Mouse (Mus musculus): ENCODE data around the gene Prdx1. TPM values are rescaled to one million over a fixed set of nuclear protein-coding genes. Genes with fewer than 3 reads are reported as not detected.

The Prdx1 gene
- polyA plus RNA-seq, 1 experiment from 2014 or later = 1,268 TPM

GRCm38 (mm10) chr4:116683957-116684356 lies 1.4 kb upstream of the Prdx1 start:
- WGBS = 76% methylated on average over 4 of the region's 4 CpGs
- Histone ChIP-seq H3K27ac (ENCODE audit: low read depth) (no peak overlapping the region), H3K9ac (ENCODE audit: low read length) (no peak overlapping the region), H3K4me2 (ENCODE audit: low read length) (no peak overlapping the region), H3K9me3 (ENCODE audit: control insufficient read depth, low read length) (no peaks in the 10 kb centered on the region), H3K36me3 (ENCODE audit: control insufficient read depth, insufficient read depth, low read length) (peaks cover 18% of the 10 kb centered on the region), H3K27me3 (replicated peaks; ENCODE audit: control insufficient read depth, insufficient read depth, low read length) (no peaks in the 10 kb centered on the region), H3K4me3 (ENCODE audit: low read depth, low read length) (no peak overlapping the region), H3K4me1 (replicated peaks; ENCODE audit: control insufficient read depth, insufficient read depth, low read length) (peaks cover 14% of the 10 kb centered on the region)
- ATAC-seq (replicated peaks; ENCODE audit: low FRiP score, low TSS enrichment, low read depth) = no peak
- DNase-seq (ENCODE audit: low spot score) = no peak

- DNase-seq (ENCODE audit: low spot score) = no peak
- no peaks in the 10 kb centered on the region for H3K27me3 ChIP-seq (replicated peaks; ENCODE audit: control insufficient read depth, insufficient read depth, low read length)
- no peak overlapping the region; the same call in 1 of the 2 replicates for H3K4me3 ChIP-seq (ENCODE audit: low read depth, low read length)
- WGBS = 90% methylated on average over 2 of the region's 2 CpGs
- peak overlapping the region; percentile 82 for H3K9ac ChIP-seq (ENCODE audit: low read length)
- H3K4me2 ChIP-seq (ENCODE audit: low read length) = peak overlapping the region; percentile 73
- no peak for ATAC-seq (replicated peaks; ENCODE audit: low FRiP score, low TSS enrichment, low read depth)
- H3K4me1 ChIP-seq (replicated peaks; ENCODE audit: control insufficient read depth, insufficient read depth, low read length) = peaks cover 14% of the 10 kb centered on the region
- H3K27ac ChIP-seq (ENCODE audit: low read depth) = peak overlapping the region; percentile 97
- peaks cover 25% of the 10 kb centered on the region for H3K36me3 ChIP-seq (ENCODE audit: control insufficient read depth, insufficient read depth, low read length)
- no peaks in the 10 kb centered on the region for H3K9me3 ChIP-seq (ENCODE audit: control insufficient read depth, low read length)
Measured at GRCm38 (mm10) chr4:116684665-116685064, 679 bp upstream of the Prdx1 start.

GRCm38 (mm10) chr4:116687041-116687440 lies 1.7 kb downstream of the Prdx1 start:
- WGBS = 21% methylated on average over 1 of the region's 1 CpGs
- H3K4me3 ChIP-seq (ENCODE audit: low read depth, low read length) = peak overlapping the region; percentile 74
- peak overlapping the region; percentile 73 for H3K4me2 ChIP-seq (ENCODE audit: low read length)
- no peak for DNase-seq (ENCODE audit: low spot score)
- peaks cover 48% of the 10 kb centered on the region for H3K36me3 ChIP-seq (ENCODE audit: control insufficient read depth, insufficient read depth, low read length)
- peaks cover 14% of the 10 kb centered on the region for H3K4me1 ChIP-seq (replicated peaks; ENCODE audit: control insufficient read depth, insufficient read depth, low read length)
- peak overlapping the region; percentile 82 for H3K9ac ChIP-seq (ENCODE audit: low read length)
- H3K9me3 ChIP-seq (ENCODE audit: control insufficient read depth, low read length) = no peaks in the 10 kb centered on the region
- no peaks in the 10 kb centered on the region for H3K27me3 ChIP-seq (replicated peaks; ENCODE audit: control insufficient read depth, insufficient read depth, low read length)
- no peak overlapping the region for H3K27ac ChIP-seq (ENCODE audit: low read depth)
- ATAC-seq (replicated peaks; ENCODE audit: low FRiP score, low TSS enrichment, low read depth) = no peak

GRCm38 (mm10) chr4:116689309-116689876 lies 4.0 kb downstream of the Prdx1 start:
- no peak for ATAC-seq (replicated peaks; ENCODE audit: low FRiP score, low TSS enrichment, low read depth)
- H3K27me3 ChIP-seq (replicated peaks; ENCODE audit: control insufficient read depth, insufficient read depth, low read length) = no peaks in the 10 kb centered on the region
- H3K4me1 ChIP-seq (replicated peaks; ENCODE audit: control insufficient read depth, insufficient read depth, low read length) = peaks cover 14% of the 10 kb centered on the region
- 87% methylated on average over 4 of the region's 4 CpGs for WGBS
- no peak overlapping the region for H3K4me2 ChIP-seq (ENCODE audit: low read length)
- no peak overlapping the region for H3K4me3 ChIP-seq (ENCODE audit: low read depth, low read length)
- no peaks in the 10 kb centered on the region for H3K9me3 ChIP-seq (ENCODE audit: control insufficient read depth, low read length)
- DNase-seq (ENCODE audit: low spot score) = no peak
- H3K9ac ChIP-seq (ENCODE audit: low read length) = no peak overlapping the region
- peaks cover 72% of the 10 kb centered on the region for H3K36me3 ChIP-seq (ENCODE audit: control insufficient read depth, insufficient read depth, low read length)
- no peak overlapping the region for H3K27ac ChIP-seq (ENCODE audit: low read depth)

- Histone ChIP-seq H3K9me3 (ENCODE audit: control insufficient read depth, low read length) (no peaks in the 10 kb centered on the region), H3K27ac (ENCODE audit: low read depth) (no peak overlapping the region), H3K4me1 (replicated peaks; ENCODE audit: control insufficient read depth, insufficient read depth, low read length) (peaks cover 2% of the 10 kb centered on the region), H3K27me3 (replicated peaks; ENCODE audit: control insufficient read depth, insufficient read depth, low read length) (no peaks in the 10 kb centered on the region), H3K36me3 (ENCODE audit: control insufficient read depth, insufficient read depth, low read length) (peaks cover 99% of the 10 kb centered on the region), H3K9ac (ENCODE audit: low read length) (no peak overlapping the region), H3K4me2 (ENCODE audit: low read length) (no peak overlapping the region), H3K4me3 (ENCODE audit: low read depth, low read length) (no peak overlapping the region)
- WGBS = 91% methylated on average over 2 of the region's 2 CpGs
- no peak for DNase-seq (ENCODE audit: low spot score)
- ATAC-seq (replicated peaks; ENCODE audit: low FRiP score, low TSS enrichment, low read depth) = no peak
Measured at GRCm38 (mm10) chr4:116692146-116692545, 6.8 kb downstream of the Prdx1 start.

GRCm38 (mm10) chr4:116693785-116694184 lies 8.4 kb downstream of the Prdx1 start:
- no peak for ATAC-seq (replicated peaks; ENCODE audit: low FRiP score, low TSS enrichment, low read depth)
- WGBS = 78% methylated on average over 2 of the region's 2 CpGs
- H3K27ac ChIP-seq (ENCODE audit: low read depth) = no peak overlapping the region
- peaks cover 96% of the 10 kb centered on the region for H3K36me3 ChIP-seq (ENCODE audit: control insufficient read depth, insufficient read depth, low read length)
- H3K9me3 ChIP-seq (ENCODE audit: control insufficient read depth, low read length) = no peaks in the 10 kb centered on the region
- H3K4me3 ChIP-seq (ENCODE audit: low read depth, low read length) = no peak overlapping the region
- no peak overlapping the region for H3K9ac ChIP-seq (ENCODE audit: low read length)
- H3K4me1 ChIP-seq (replicated peaks; ENCODE audit: control insufficient read depth, insufficient read depth, low read length) = no peaks in the 10 kb centered on the region; the same call in 1 of the 2 replicates
- no peaks in the 10 kb centered on the region for H3K27me3 ChIP-seq (replicated peaks; ENCODE audit: control insufficient read depth, insufficient read depth, low read length)
- DNase-seq (ENCODE audit: low spot score) = no peak
- H3K4me2 ChIP-seq (ENCODE audit: low read length) = no peak overlapping the region

- Histone ChIP-seq H3K4me2 (ENCODE audit: low read length) (no peak overlapping the region), H3K27ac (ENCODE audit: low read depth) (no peak overlapping the region), H3K4me3 (ENCODE audit: low read depth, low read length) (no peak overlapping the region), H3K27me3 (replicated peaks; ENCODE audit: control insufficient read depth, insufficient read depth, low read length) (no peaks in the 10 kb centered on the region), H3K4me1 (replicated peaks; ENCODE audit: control insufficient read depth, insufficient read depth, low read length) (no peaks in the 10 kb centered on the region), H3K9me3 (ENCODE audit: control insufficient read depth, low read length) (no peaks in the 10 kb centered on the region), H3K9ac (ENCODE audit: low read length) (no peak overlapping the region), H3K36me3 (ENCODE audit: control insufficient read depth, insufficient read depth, low read length) (peaks cover 72% of the 10 kb centered on the region)
- WGBS = 77% methylated on average over 2 of the region's 2 CpGs
- DNase-seq (ENCODE audit: low spot score) (no peak), ATAC-seq (replicated peaks; ENCODE audit: low FRiP score, low TSS enrichment, low read depth) (no peak)
Measured at GRCm38 (mm10) chr4:116698693-116699342, 13.5 kb downstream of the Prdx1 start.

- Histone ChIP-seq H3K4me3 (ENCODE audit: low read depth, low read length) (no peak overlapping the region), H3K9me3 (ENCODE audit: control insufficient read depth, low read length) (no peaks in the 10 kb centered on the region), H3K27me3 (replicated peaks; ENCODE audit: control insufficient read depth, insufficient read depth, low read length) (no peaks in the 10 kb centered on the region), H3K36me3 (ENCODE audit: control insufficient read depth, insufficient read depth, low read length) (peaks cover 64% of the 10 kb centered on the region), H3K27ac (ENCODE audit: low read depth) (no peak overlapping the region), H3K4me2 (ENCODE audit: low read length) (no peak overlapping the region), H3K9ac (ENCODE audit: low read length) (no peak overlapping the region), H3K4me1 (replicated peaks; ENCODE audit: control insufficient read depth, insufficient read depth, low read length) (no peaks in the 10 kb centered on the region)
- ATAC-seq (replicated peaks; ENCODE audit: low FRiP score, low TSS enrichment, low read depth) = no peak
- no peak for DNase-seq (ENCODE audit: low spot score)
- WGBS = 65% methylated on average over 1 of the region's 1 CpGs
Measured at GRCm38 (mm10) chr4:116700964-116701363, 15.6 kb downstream of the Prdx1 start.

- H3K4me3 ChIP-seq (ENCODE audit: low read depth, low read length) = no peak overlapping the region
- H3K27me3 ChIP-seq (replicated peaks; ENCODE audit: control insufficient read depth, insufficient read depth, low read length) = no peaks in the 10 kb centered on the region
- ATAC-seq (replicated peaks; ENCODE audit: low FRiP score, low TSS enrichment, low read depth) = no peak
- DNase-seq (ENCODE audit: low spot score) = peak; percentile 93
- no peak overlapping the region for H3K9ac ChIP-seq (ENCODE audit: low read length)
- H3K9me3 ChIP-seq (ENCODE audit: control insufficient read depth, low read length) = no peaks in the 10 kb centered on the region
- peaks cover 39% of the 10 kb centered on the region for H3K36me3 ChIP-seq (ENCODE audit: control insufficient read depth, insufficient read depth, low read length)
- H3K4me2 ChIP-seq (ENCODE audit: low read length) = no peak overlapping the region
- 0 out of 2 replicates have a peak, but pooled peaks cover 5% of the 10 kb centered on the region for H3K4me1 ChIP-seq (replicated peaks; ENCODE audit: control insufficient read depth, insufficient read depth, low read length)
- WGBS = 42% methylated on average over 6 of the region's 6 CpGs
- no peak overlapping the region for H3K27ac ChIP-seq (ENCODE audit: low read depth)
Measured at GRCm38 (mm10) chr4:116703804-116704203, 18.5 kb downstream of the Prdx1 start.

All from intestine, embryonic 14.5 days (tissue).